Comparison of ENCODE assay signal across 13 mouse cellular contexts in the genomic region with DNA sequence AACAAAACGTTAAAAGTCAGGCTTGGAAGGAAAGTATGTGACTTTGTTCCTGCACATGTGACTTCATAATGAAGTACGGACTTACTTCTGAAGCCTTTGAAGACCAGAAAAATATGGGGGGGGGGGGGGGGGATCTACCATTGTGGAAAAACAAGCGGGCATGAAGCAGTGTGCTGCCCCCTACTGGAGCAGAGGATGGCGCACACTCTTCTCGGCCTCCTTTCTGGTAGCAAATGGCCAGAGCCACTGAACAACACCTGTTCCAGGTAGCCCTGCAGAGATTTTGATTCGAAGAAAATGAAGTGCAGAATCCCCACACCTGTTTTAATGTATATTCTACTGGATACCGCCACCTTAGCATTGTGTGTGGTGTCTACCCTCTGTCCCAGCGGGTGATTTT.
DNase-seq lines count a peak whose midpoint lies in the region; TF ChIP-seq lines count a peak whose summit lies in the region.
"Had no signal": no experiment of that assay in that cellular context is flagged by ENCODE, and none has a peak within 500 bp of the region (broad histone marks: within the 10 kb centered on the region; RNA-seq: fewer than 3 reads in every experiment).

No protein-coding gene starts in this region.

- no peak for TF ChIP-seq POLR2A in brain, embryonic 14.5 days (IDR thresholded peaks at IDR 0.05; ENCODE audit: borderline replicate concordance, extremely low read depth, insufficient read depth, insufficient read length, poor library complexity, severe bottlenecking)

- no peak overlapping the region for H3K27ac ChIP-seq in layer of hippocampus, adult 2 months
- H3K27ac ChIP-seq: embryonic facial prominence, embryonic 15.5 days; hindbrain, embryonic 13.5 days had no signal

- TF ChIP-seq CTCF in layer of hippocampus, adult 2 months (conservative IDR thresholded peaks at IDR 0.05), result peak; percentile 66
- TF ChIP-seq CTCF in brain, embryonic 14.5 days (IDR thresholded peaks at IDR 0.05; ENCODE audit: borderline replicate concordance, extremely low read depth, insufficient read depth, insufficient read length), result peak; percentile 29; the same call in 1 of the 2 replicates

- no peak overlapping the region for H3K4me3 ChIP-seq in layer of hippocampus, adult 2 months
- H3K4me3 ChIP-seq: embryonic facial prominence, embryonic 15.5 days; heart, embryonic 12.5 days; hindbrain, embryonic 13.5 days had no signal

- DNase-seq in cerebellum, postnatal 14 days, result peak; percentile 45 to 63
- no peak for DNase-seq in cerebellum, adult 11 months
- DNase-seq in layer of hippocampus, adult 2 months (ENCODE audit: low spot score in 2 of 2), result no peak
- no peak for DNase-seq in layer of hippocampus, postnatal 14 days (ENCODE audit: low spot score in 2 of 2)
- DNase-seq in ES-CJ7 (ENCODE audit: low read depth, low spot score), result peak; percentile 13
- DNase-seq in brain, embryonic 14.5 days (ENCODE audit: low read depth), result no peak
- no peak for DNase-seq in right cerebral cortex, postnatal 25 days
- no peak for DNase-seq in frontal cortex, postnatal 25 days (ENCODE audit: low spot score in 2 of 2)
- DNase-seq: lung, postnatal 4 days; thymus, postnatal 14 days had no signal

Comparison
In these comparisons a context has a peak if more than half of its experiments do, and no peak if none do; other contexts are left out.
1. DNase-seq: peak in cerebellum, postnatal 14 days (2 of 2) and ES-CJ7 (single experiment); none in cerebellum, adult 11 months (single experiment), layer of hippocampus, adult 2 months (0 of 2), layer of hippocampus, postnatal 14 days (0 of 2), brain, embryonic 14.5 days (single experiment), right cerebral cortex, postnatal 25 days (single experiment) and frontal cortex, postnatal 25 days (0 of 2).